Mouse (Mus musculus): ENCODE results near the gene Brd7.

The Brd7 gene

DNA sequence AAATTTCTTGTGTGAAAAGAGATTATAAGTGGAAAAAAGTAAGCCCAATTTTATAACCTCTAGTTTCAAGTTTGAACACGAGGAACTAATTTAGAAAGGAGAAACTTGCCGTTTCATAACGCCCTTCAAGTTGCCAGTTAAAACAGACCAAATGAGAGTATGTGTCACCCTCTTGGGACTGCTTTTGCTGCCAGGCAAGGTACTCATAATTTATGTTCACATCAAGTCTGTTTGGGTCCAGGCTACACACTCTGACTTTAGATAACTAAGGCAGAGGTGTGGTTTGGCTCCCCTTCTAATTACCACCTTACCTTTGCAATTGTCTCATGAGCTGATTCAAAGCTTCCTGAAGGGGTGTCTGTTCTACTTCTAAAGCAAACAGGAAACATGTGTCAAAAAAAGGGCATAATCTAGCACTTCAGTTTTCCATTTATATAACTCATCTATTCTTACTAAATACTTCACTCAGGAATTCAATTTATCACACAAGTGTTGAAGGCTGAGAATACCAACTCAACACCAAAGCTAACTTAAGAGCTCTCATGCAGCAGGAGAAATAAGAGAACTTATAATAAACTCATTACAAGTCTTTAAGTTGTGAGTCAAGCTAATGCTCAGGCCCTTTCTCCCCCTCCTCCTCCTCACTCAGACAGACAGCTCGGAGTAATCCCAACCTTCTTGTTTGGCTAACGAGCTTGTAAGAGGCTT is 4.6 kb downstream of the Brd7 start:
- no peak for DNase-seq (ENCODE audit: low spot score in 2 of 2)

DNA sequence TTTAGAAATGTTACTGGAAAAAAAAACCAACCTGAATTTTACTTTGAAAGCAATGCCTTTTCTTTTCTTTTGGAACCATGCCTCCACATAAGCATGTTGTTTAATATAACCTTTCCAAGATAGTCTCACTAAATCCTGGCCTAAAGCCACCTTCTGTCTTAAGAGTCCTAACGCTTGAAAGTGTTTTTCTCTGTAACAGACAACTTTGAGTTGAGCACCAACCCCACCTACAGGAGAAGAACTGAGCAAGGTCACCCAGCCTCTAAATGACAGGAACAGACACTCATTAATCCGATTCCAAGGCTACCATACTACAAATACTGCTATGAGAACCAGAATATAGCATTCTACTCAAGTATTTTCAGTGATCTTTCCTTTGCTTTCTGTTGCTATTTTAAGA is 12.9 kb downstream of the Brd7 start:
- DNase-seq (ENCODE audit: low spot score in 2 of 2) = no peak

DNA sequence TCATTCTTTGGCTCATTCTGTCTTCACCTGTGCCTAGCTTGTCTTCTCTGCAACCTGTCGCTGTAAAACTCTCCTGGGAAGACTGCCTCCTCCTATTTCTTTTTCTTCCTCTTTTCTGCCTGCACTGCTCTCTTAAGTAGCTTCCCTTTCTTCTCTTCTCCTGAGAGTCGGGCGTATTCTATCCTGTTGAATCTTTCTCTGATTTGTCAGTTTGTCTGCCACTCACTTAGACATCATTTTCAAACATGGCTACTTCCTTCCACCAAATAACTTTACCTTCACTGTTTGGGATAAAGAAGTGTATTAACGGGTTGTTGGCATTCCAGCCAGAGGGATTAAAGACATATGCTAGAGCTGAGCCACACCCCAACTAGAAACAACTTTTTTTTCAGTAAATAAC is 20.0 kb downstream of the Brd7 start:
- DNase-seq (ENCODE audit: low spot score in 2 of 2) = no peak

DNA sequence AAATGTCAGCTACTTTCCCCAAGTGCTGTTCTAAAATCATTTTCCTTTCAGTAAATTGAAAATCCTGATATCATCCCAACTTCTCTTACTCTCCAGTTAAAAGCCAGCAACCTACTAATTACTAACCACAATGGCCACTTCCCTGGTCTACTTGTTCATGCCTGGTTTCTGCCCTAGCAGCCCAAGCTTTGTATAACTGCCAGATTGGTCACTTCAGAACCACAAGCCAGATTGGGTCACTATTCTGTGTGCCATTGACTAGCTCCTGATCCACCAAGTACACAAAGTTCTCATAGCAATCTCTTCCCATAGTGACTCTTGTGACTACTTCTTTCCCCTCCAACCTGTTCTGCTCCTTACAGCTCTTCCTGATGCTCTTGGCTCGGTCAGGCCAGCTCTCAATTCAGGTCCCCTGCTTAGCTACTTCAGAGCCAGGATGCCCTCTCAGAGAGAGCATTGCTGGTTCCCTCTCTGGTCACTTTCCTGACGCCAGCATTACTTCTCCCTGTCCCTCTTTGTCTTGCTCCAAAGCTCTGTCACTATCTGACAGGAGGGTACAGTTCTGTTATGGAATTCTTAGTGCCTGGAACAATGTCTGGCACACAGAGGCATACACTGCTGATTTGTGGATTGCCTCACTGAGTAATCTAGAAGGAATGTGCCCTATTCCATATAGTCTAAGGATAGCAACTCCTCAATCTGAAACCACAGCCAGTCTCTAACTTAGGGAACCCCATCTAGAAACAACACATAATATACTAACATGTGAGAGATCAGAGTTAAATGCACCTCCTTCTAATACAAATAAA is 21.9 kb downstream of the Brd7 start:
- no peak for DNase-seq (ENCODE audit: low spot score in 2 of 2)

DNA sequence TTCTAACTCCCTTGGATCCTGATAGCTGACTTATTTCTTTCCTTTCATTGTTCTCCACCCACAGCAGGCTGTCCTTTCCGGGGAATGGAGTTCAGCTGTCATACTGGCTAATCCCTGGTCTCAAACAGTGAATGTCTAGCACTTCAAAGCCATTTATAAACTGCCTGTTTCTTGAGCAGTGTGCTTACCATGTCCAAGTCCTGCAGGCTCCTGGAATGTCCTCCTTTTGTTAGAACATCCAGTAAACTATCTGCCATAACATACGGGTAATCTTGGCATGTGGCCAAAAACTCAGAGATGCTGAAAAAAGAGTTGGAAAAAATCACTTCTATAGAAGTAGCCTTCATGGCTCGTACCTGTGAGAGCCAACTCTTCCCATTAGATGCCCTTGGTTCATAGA is 22.8 kb downstream of the Brd7 start:
- peak; percentile 25 to 32 for DNase-seq (ENCODE audit: low spot score in 2 of 2)

DNA sequence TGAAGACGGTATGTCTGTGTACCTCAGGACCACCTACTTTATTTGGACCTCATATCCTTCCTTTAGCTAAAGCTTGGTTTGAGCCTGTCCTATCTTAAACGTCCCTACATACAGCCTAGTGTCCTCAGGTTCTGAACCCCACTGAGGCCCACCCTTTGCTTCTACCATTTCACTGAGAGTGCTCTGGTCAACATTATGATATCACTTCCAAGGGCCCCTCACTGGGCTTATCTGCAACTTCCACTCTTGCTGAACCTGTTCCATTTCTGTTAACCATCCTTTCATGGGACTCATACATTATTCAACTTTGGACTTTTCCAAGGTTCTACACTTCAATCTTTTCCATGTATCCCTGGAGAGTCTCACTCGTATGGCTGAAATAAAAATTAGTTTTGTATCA is 27.0 kb downstream of the Brd7 start:
- no peak for DNase-seq (ENCODE audit: low spot score in 2 of 2)

DNA sequence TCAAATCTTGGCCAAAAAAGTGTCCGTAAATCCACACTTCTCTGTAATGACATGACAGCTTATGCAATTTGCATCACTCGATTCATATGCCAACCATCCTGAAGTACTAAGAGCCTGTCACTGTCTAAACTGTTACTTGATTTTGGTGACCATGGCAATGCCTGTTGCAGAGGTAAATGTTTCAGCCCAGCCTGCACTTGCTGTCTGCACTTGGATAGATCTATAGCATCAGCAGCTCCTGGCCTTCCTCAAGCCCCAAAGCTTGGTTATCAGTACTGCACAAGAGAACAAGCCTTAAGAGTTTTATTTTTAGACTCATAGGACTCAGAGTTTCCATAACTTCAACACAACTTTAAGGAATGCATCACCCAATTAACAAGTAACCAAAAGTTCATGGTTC is 27.6 kb downstream of the Brd7 start:
- no peak for DNase-seq (ENCODE audit: low spot score in 2 of 2)

DNA sequence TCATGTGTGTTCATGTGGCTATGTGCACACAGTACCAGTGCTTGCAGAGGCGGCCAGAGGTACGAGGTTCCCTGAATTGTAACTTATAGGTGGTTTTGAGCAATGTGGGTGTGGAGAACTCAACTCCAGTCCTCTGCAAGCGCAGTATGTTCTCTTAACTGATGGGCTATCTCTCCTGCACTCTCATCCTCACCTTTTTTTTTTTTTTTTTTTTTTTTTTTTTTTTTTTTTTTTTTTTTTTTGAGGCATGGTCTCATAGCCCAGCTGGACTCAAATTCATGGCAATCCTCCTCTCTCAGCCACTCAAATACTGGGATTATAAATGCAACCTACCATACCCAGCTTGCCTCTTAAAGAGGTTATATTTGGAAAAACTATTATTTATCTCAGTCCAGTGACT is 31.2 kb downstream of the Brd7 start:
- DNase-seq (ENCODE audit: low spot score in 2 of 2) = no peak

DNA sequence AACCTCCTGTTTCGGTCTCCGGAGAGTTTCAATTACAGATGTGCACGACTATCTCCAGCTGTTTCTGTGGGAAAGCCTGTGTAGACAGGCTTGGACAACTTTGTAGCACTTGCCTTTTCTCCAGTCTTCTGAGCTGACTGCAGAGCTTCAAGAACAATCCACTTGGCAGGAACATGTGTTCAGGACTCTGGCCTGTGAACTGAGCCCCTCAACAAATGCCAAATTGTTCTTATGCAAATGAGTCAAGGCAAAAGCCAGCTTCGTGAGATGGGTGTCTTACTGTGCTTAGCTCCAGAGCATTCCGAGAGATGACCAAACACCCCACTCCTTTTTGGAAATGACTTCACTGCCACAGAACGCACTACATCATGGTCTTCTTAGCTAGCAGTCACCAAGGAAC is 33.3 kb downstream of the Brd7 start:
- no peak for DNase-seq (ENCODE audit: low spot score in 2 of 2)

DNA sequence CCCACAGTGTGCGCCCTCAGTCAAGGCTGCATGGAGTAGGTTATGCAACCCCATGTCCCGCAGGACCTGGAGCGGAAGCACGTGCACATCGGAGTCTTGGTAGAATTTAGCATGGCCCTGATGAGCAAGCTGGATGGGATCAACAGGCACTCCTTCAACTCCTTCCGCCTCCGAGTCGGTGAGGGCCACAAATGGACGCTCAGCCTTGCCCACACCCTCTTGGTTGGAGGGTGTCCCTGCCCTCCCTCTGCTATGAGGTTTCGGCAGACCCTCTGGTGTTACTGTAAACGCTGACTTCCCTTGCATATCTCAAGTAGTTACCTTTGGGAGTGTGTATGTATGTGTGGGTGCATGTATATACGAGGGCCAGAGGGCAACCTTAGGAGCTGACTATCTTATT is 35.7 kb downstream of the Brd7 start:
- no peak for DNase-seq (ENCODE audit: low spot score in 2 of 2)

DNA sequence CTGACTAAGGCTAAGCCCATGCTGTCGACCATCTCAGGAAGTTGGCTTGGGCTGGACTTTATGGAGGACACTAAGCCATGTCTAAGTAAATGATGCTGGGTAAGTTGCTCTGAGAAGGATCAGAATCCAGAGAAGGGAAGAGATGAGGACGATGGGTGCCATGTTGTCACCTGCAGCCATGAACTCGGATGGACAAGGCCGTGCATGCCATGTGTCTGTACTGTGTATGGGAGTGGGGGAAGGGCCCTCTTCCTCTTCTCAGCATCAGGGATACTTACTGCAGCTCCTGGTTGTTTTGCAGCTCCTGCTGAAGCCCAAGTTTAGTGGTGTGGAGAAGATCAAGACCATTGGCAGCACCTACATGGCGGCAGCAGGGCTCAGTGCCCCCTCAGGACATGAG is 36.2 kb downstream of the Brd7 start:
- DNase-seq (ENCODE audit: low spot score in 2 of 2) = no peak

DNA sequence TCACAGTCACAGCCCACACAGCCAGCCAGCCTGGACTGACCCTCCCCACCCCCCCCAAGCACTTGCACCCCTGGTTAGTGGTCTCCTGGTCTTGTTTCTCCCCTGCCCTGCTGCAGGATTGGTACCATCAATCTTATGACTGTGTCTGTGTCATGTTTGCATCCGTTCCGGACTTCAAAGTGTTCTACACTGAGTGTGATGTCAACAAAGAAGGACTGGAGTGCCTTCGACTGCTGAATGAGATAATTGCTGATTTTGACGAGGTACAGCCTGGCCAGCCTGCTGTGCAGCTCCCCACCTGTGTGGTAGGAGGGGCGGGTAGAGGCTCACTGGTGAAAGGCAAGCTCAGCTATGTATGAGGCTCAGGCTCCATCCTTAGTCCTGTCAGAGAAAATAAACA is 36.7 kb downstream of the Brd7 start:
- no peak for DNase-seq (ENCODE audit: low spot score in 2 of 2)

DNA sequence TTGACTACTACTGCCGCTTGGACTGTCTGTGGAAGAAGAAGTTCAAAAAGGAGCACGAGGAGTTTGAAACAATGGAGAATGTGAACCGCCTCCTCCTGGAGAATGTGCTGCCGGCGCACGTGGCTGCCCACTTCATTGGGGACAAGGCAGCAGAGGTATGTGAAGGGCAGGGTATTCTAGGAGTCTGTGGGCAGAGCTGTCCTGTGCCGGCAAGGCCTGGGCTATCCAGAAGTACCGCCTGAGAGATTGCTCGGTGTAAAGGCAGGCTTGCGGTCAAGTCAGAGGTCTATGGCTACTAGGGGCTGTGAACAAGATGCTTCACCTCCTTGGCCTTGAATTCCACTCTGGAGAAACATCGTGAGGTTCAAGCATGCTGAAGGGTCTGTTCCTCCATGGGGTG is 37.2 kb downstream of the Brd7 start:
- DNase-seq (ENCODE audit: low spot score in 2 of 2) = no peak

DNA sequence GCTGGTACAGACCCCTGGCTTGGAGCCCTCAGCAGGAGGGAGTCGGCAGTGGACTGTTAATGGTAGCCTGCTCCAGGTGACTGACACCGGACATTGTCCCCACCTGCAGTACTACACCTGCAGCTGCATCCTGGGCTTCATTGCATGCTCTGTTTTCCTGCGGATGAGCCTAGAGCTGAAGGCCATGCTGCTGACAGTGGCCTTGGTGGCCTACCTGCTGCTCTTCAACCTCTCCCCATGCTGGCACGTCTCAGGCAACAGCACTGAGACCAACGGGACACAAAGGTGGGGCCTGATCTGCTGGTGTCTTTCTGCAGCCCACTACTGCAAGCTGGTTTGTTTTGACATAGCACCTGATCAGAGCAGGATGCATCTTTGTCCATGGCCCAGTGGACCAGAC is 38.5 kb downstream of the Brd7 start:
- DNase-seq (ENCODE audit: low spot score in 2 of 2) = no peak

DNA sequence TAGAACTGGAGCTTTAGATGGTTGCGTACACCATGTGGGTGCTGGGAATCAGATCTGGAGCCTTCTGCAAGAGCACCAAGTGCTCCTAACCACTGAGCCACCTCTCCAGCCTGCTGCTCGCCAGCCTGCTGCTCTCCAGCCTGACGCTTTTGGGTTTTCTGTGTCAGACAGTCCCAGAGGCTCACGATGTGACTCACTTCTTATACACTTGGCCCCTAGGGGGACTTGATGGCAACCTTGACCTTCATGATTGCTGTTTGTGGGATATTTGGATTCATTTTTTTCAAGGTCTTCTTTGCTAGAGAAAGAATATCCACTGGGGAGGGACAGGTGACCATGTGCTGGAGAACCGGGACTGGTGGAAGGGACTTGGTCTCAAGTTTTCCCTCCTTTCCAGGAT is 40.6 kb downstream of the Brd7 start:
- no peak for DNase-seq (ENCODE audit: low spot score in 2 of 2)

DNA sequence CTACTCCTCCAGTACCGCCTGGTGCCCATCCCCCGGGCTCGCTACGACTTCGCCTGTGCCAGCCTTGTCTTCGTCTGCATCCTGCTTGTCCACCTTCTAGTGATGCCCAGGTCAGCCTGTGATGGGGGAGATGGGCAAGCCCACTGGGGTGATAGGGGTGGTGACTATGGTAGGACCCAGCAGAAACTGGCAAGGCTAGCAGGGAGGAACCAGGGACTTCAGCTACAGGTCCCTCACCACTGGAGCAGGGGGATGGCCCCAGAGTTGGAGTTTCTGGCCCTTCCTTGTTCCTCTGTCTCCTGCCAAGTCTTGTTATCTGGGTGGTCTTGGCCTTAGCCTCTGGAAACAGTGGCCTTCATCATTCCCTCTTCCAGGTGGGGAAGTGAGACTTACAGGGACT is 41.9 kb downstream of the Brd7 start:
- DNase-seq (ENCODE audit: low spot score in 2 of 2) = no peak

DNA sequence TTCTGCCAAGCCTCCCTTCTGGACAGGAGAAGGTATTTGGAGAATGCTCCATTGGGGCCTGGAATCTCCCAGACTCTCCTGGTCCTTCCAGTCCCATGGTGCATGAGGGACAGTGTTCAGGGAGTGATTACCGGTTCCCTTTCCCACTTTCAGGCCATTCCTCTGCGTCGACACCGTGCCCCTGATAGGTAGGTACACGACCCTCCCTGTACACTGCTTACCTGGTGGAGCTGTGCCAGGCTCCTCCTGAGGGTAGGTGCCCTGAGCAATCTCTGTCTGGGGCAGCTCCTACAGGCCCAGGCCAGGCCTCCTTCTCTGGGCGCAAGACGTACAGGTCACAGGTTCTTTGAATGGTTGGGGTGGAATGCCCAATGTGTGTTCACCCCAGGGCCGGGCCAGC is 43.8 kb downstream of the Brd7 start:
- DNase-seq (ENCODE audit: low spot score in 2 of 2) = no peak

DNA sequence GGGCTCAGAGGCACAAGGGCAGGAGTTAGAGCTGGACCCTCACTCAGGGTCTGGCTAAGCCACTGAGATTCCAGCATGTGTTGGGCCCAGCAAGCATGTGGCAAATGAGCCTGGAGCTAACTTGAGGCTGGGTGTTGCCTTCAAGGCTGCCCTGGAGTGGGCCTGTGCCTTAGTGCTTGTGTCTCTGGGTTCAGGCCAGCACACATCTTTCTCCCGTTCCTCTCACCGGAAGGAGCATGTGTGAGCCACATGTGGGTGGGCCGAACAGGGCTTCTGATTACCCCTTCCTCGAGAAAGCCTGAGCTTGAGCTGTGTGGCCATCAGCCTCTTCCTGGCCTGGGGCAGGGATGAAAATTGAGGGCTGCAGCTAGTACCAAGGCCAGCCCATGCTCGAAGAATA is 44.7 kb downstream of the Brd7 start:
- no peak for DNase-seq (ENCODE audit: low spot score in 2 of 2)

DNA sequence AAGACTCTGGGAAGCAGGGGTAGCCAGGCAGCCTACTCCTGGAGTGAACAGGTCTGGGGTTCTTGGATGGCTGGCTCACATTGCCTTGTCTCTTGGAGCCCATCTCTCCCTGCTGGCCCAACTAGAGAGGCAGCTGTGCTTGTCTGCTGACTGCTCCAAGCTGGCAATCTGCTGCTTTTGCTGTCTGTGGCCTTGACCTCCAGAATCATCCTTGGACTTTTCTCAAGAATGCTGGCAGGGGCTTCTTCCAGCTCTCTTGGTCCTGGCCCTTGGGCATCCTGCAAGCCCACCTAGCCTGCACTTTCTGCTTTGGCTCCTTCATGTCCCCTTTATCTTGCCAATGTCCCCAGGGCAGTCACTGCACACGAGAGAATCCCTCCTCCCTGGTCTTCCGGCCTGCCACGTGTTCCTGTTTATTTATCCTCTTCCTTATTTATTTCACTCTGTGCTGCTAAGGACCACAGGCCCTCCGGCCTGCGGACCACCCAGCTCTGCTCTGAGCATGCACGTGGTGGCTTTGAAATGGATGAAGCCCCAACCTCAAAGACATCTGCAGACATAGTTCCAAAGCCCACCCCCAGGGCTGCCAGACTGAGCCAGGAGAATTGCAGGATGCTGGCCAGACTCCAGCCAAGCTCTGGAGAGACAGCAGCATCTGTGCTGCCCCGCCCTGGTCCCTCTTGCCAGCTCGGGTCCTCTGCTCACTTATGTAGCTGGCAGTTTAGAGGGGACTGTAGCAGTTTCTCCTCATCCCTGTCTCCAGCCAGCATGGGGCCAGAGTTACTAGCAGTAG is 45.7 kb downstream of the Brd7 start:
- DNase-seq (ENCODE audit: low spot score in 2 of 2) = peak in 1 of 2 experiments; percentile 18

DNA sequence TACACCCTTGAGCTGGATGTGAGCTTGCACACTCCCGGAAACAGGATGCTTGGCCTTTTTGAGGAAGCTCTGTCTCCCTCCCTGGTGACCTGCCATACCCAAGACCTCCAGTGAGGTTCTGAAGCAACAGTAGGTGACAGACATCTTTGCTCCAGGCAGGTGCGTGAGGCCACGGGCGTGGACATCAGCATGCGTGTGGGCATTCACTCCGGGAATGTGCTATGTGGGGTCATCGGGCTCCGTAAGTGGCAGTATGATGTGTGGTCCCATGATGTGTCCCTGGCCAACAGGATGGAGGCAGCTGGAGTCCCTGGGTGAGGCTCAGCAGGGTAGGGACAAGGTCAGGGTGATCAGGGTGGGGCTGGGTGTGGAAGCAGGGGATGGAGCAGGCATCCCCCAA is 46.7 kb downstream of the Brd7 start:
- no peak for DNase-seq (ENCODE audit: low spot score in 2 of 2)

DNA sequence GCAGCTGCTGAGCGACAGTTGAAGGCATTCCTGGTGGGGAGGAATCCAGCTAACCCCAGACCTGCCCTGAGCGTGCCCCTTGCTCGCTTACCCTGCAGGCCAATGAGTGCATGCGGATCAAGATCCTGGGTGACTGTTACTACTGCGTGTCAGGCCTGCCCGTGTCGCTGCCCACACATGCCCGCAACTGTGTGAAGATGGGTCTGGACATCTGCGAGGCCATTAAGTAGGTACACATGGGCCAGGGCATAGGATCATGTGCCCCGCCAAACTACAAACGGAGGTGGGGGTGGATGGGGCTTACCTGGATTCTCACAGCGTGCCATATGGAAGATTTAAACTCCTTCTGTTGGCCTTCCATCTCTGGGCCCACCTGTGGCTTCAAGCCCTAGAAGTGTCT is 48.0 kb downstream of the Brd7 start:
- no peak for DNase-seq (ENCODE audit: low spot score in 2 of 2)

DNA sequence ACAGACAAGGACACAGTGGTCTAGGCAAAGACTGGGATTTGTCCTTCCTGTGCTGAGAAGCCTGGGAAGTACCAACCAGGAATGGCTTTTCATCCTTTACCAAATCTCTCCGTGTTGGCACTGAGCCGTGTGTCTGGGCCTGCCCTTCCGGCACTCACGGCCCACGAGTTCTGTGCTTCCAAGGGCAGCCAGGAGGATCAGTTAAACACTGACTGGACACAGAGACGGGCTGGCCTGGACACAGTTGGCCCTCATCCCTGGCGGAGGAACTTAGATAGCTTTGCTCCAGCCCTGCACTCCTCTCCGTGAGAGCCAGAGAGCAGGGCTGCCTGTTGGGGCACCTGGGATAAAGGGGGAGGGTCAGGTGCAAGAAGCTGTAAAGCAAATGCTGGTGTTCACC is 49.0 kb downstream of the Brd7 start:
- DNase-seq (ENCODE audit: low spot score in 2 of 2) = no peak

DNA sequence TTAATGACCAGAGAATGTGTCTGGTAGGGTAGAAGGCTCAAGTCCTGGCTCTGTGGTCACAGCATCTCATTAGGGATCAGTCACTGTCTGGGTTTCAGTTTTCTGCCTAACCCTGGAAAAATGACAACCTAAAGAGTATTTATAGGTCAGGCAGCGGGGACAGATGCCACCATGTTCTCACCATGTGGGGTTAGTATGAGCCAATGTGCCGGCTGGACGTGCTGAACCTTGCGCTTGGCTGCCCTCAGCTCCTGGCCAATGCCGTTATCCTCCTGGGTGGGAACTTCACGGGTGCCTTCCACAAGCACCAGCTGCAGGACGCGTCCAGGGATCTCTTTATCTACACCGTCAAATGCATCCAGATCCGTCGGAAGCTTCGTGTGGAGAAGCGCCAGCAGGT is 51.7 kb downstream of the Brd7 start:
- no peak for DNase-seq (ENCODE audit: low spot score in 2 of 2)
